8 mouse cellular contexts compared by ENCODE assay signal in the genomic region with DNA sequence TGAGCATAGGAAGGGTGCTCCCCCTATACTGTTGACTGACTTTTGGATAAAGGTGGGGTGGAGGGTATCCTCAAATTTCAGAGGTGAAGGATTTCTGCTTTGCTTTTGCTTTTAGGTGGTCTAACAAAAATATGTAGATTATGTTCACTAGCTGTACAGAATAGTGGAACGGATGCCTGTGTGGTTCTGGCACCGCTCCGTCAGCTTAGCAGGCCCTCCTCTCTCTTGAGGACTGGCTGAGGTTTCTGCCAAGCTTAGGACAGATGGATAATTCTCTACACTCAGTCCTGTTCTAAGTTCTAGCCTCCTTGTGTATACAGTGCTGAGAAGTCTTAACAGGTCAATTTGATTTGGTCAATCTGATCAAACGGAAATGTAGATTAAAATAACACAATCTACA. TPM values are rescaled to one million over a fixed set of nuclear protein-coding genes. Genes with fewer than 3 reads are reported as not detected.
DNase-seq lines count a peak whose midpoint lies in the region; ATAC-seq and TF ChIP-seq lines count a peak whose summit lies in the region.

No protein-coding gene starts in this region.

- peak overlapping the region; percentile 56 for H3K4me3 ChIP-seq in lung, embryonic 14.5 days (ENCODE audit: low read depth, low read length)
- H3K4me3 ChIP-seq in cortical plate, adult 2 months (ENCODE audit: insufficient read depth, low read length), result peak overlapping the region; percentile 66
- peak overlapping the region; percentile 47 for H3K4me3 ChIP-seq in hindbrain, embryonic 15.5 days
- peak overlapping the region; percentile 51 for H3K4me3 ChIP-seq in neural tube, embryonic 12.5 days

- TF ChIP-seq CTCF in lung, embryonic 14.5 days (IDR thresholded peaks at IDR 0.05; ENCODE audit: low read depth), result no peak
- TF ChIP-seq CTCF in cortical plate, adult 2 months (IDR thresholded peaks at IDR 0.05; ENCODE audit: extremely low read depth, insufficient read depth, low read length), result no peak

- peak overlapping the region; percentile 86 for H3K4me2 ChIP-seq in lung, embryonic 14.5 days
- peak overlapping the region; percentile 76 for H3K4me2 ChIP-seq in hindbrain, embryonic 15.5 days
- H3K4me2 ChIP-seq in neural tube, embryonic 12.5 days (replicated peaks), result peak overlapping the region; percentile 85

- peaks cover 1% of the 10 kb centered on the region; the same call in 1 of the 2 replicates for H3K27me3 ChIP-seq in lung, embryonic 14.5 days (ENCODE audit: insufficient read depth, low read length)
- H3K27me3 ChIP-seq in hindbrain, embryonic 15.5 days, result no peaks in the 10 kb centered on the region
- no peaks in the 10 kb centered on the region for H3K27me3 ChIP-seq in neural tube, embryonic 12.5 days (replicated peaks)

- no peak for ATAC-seq in lung, embryonic 14.5 days (ENCODE audit: insufficient read depth)
- no peak for ATAC-seq in hindbrain, embryonic 15.5 days (ENCODE audit: low FRiP score, low read depth)
- ATAC-seq in neural tube, embryonic 12.5 days (ENCODE audit: low FRiP score, low read depth), result no peak

- peak overlapping the region; percentile 50; the same call in 1 of the 2 replicates for H3K27ac ChIP-seq in lung, embryonic 14.5 days (ENCODE audit: low read depth)
- no peak overlapping the region for H3K27ac ChIP-seq in cortical plate, adult 2 months (ENCODE audit: insufficient read depth, low read length)
- H3K27ac ChIP-seq in hindbrain, embryonic 15.5 days (replicated peaks), result peak overlapping the region; percentile 80; the same call in 1 of the 2 replicates
- H3K27ac ChIP-seq in neural tube, embryonic 12.5 days, result no peak overlapping the region

- no peak for DNase-seq in lung, embryonic 14.5 days
- no peak for DNase-seq in lung, adult 18-20 months
- no peak for DNase-seq in natural killer cell, adult 2 months (ENCODE audit: low spot score in 2 of 2)
- DNase-seq in urinary bladder, postnatal 10 days (ENCODE audit: low spot score), result no peak
- DNase-seq in adrenal gland, adult 18-20 months (ENCODE audit: low spot score in 2 of 2), result no peak

- peak overlapping the region; percentile 62 for H3K9ac ChIP-seq in lung, embryonic 14.5 days
- peak overlapping the region; percentile 38 for H3K9ac ChIP-seq in hindbrain, embryonic 15.5 days
- no peak overlapping the region for H3K9ac ChIP-seq in neural tube, embryonic 12.5 days

- H3K36me3 ChIP-seq in lung, embryonic 14.5 days (ENCODE audit: insufficient read depth), result peaks cover 34% of the 10 kb centered on the region
- peaks cover 17% of the 10 kb centered on the region for H3K36me3 ChIP-seq in hindbrain, embryonic 15.5 days
- H3K36me3 ChIP-seq in neural tube, embryonic 12.5 days, result peaks cover 34% of the 10 kb centered on the region

- TF ChIP-seq POLR2A in cortical plate, adult 2 months (IDR thresholded peaks at IDR 0.05; ENCODE audit: extremely low read depth, insufficient read depth, low read length), result no peak

- H3K9me3 ChIP-seq in lung, embryonic 14.5 days (ENCODE audit: low read depth, low read length), result no peaks in the 10 kb centered on the region
- no peaks in the 10 kb centered on the region for H3K9me3 ChIP-seq in hindbrain, embryonic 15.5 days
- no peaks in the 10 kb centered on the region for H3K9me3 ChIP-seq in neural tube, embryonic 12.5 days

- H3K4me1 ChIP-seq in lung, embryonic 14.5 days (ENCODE audit: insufficient read depth), result peaks cover under 1% of the 10 kb centered on the region; the same call in 1 of the 2 replicates
- peaks cover 6% of the 10 kb centered on the region for H3K4me1 ChIP-seq in cortical plate, adult 2 months (ENCODE audit: control insufficient read depth, insufficient read depth, low read length)
- peaks cover 25% of the 10 kb centered on the region for H3K4me1 ChIP-seq in hindbrain, embryonic 15.5 days (replicated peaks)
- H3K4me1 ChIP-seq in neural tube, embryonic 12.5 days, result peaks cover 5% of the 10 kb centered on the region; the same call in 1 of the 2 replicates

- 62% methylated on average over 4 of the region's 4 CpGs for WGBS in lung, embryonic 14.5 days
- 53% methylated on average over 4 of the region's 4 CpGs for WGBS in hindbrain, embryonic 15.5 days
- WGBS in neural tube, embryonic 12.5 days, result 70% methylated on average over 4 of the region's 4 CpGs

RNA-seq across cellular contexts. Expression of gene Cgref1, which starts 5.1 kb away (rescaled TPM):
- 2.3 and 2.6 TPM in 2 replicates for polyA plus RNA-seq in lung, embryonic 14.5 days (2014; fragmentation: Nextera tagmentation; extraction: Ambion mirVana)
- 25.2 and 26.3 TPM in 2 replicates for polyA plus RNA-seq in cortical plate, adult 2 months (2012; rRNA removed)
- 67.3 and 68.4 TPM in 2 replicates for polyA plus RNA-seq in hindbrain, embryonic 15.5 days (2015; fragmentation: Nextera tagmentation; extraction: Ambion mirVana)
- polyA plus RNA-seq in neural tube, embryonic 12.5 days (2016; fragmentation: Nextera tagmentation; extraction: Ambion mirVana), result 15.9 and 17.7 TPM in 2 replicates
- total RNA-seq in adrenal gland, adult 18-20 months (2021), result 1 to 10 TPM; 1.0 to 1.9 TPM

RNA-seq across cellular contexts. Expression of gene Preb, which starts 9.7 kb away (rescaled TPM):
- 79.8 and 99.6 TPM in 2 replicates for polyA plus RNA-seq in lung, embryonic 14.5 days (2014; fragmentation: Nextera tagmentation; extraction: Ambion mirVana)
- 183 and 209 TPM in 2 replicates for polyA plus RNA-seq in cortical plate, adult 2 months (2012; rRNA removed)
- 103 and 124 TPM in 2 replicates for polyA plus RNA-seq in hindbrain, embryonic 15.5 days (2015; fragmentation: Nextera tagmentation; extraction: Ambion mirVana)
- 128 and 130 TPM in 2 replicates for polyA plus RNA-seq in neural tube, embryonic 12.5 days (2016; fragmentation: Nextera tagmentation; extraction: Ambion mirVana)
- total RNA-seq in adrenal gland, adult 18-20 months (2021), result 100 to 1,000 TPM; 146 to 149 TPM

RNA-seq across cellular contexts. Expression of gene Tcf23, which starts 18.0 kb away (rescaled TPM):
- polyA plus RNA-seq in lung, embryonic 14.5 days (2014; fragmentation: Nextera tagmentation; extraction: Ambion mirVana), result 0.16 and 0.25 TPM in 2 replicates
- polyA plus RNA-seq in cortical plate, adult 2 months (2012; rRNA removed), result 0.23 and 0.30 TPM in 2 replicates
- polyA plus RNA-seq in hindbrain, embryonic 15.5 days (2015; fragmentation: Nextera tagmentation; extraction: Ambion mirVana), result not detected in 2 replicates
- not detected in 2 replicates for polyA plus RNA-seq in neural tube, embryonic 12.5 days (2016; fragmentation: Nextera tagmentation; extraction: Ambion mirVana)
- 1 to 10 TPM; 1.3 to 2.4 TPM for total RNA-seq in adrenal gland, adult 18-20 months (2021)

RNA-seq across cellular contexts. Expression of gene Khk, which starts 29.2 kb away (rescaled TPM):
- polyA plus RNA-seq in lung, embryonic 14.5 days (2014; fragmentation: Nextera tagmentation; extraction: Ambion mirVana), result 13.0 and 15.0 TPM in 2 replicates
- polyA plus RNA-seq in cortical plate, adult 2 months (2012; rRNA removed), result 24.9 and 29.0 TPM in 2 replicates
- polyA plus RNA-seq in hindbrain, embryonic 15.5 days (2015; fragmentation: Nextera tagmentation; extraction: Ambion mirVana), result 9.9 and 10.7 TPM in 2 replicates
- 6.7 and 8.6 TPM in 2 replicates for polyA plus RNA-seq in neural tube, embryonic 12.5 days (2016; fragmentation: Nextera tagmentation; extraction: Ambion mirVana)
- total RNA-seq in adrenal gland, adult 18-20 months (2021), result 10 to 100 TPM; 58.3 to 59.0 TPM

RNA-seq across cellular contexts. Expression of gene Emilin1, which starts 37.2 kb away (rescaled TPM):
- 162 and 185 TPM in 2 replicates for polyA plus RNA-seq in lung, embryonic 14.5 days (2014; fragmentation: Nextera tagmentation; extraction: Ambion mirVana)
- 2.7 and 3.1 TPM in 2 replicates for polyA plus RNA-seq in cortical plate, adult 2 months (2012; rRNA removed)
- polyA plus RNA-seq in hindbrain, embryonic 15.5 days (2015; fragmentation: Nextera tagmentation; extraction: Ambion mirVana), result 17.0 and 17.5 TPM in 2 replicates
- 63.7 and 75.3 TPM in 2 replicates for polyA plus RNA-seq in neural tube, embryonic 12.5 days (2016; fragmentation: Nextera tagmentation; extraction: Ambion mirVana)
- 10 to 100 TPM; 36.3 to 38.9 TPM for total RNA-seq in adrenal gland, adult 18-20 months (2021)

Comparison
In these comparisons a context has a peak if more than half of its experiments do, and no peak if none do; other contexts are left out.
1. H3K27ac ChIP-seq: peak in lung, embryonic 14.5 days (single experiment) and hindbrain, embryonic 15.5 days (single experiment); none in cortical plate, adult 2 months (single experiment) and neural tube, embryonic 12.5 days (single experiment).
2. Peak in every context shown above with its lines, with median percentiles within 50 percentile points of each other: H3K4me2 ChIP-seq and H3K4me3 ChIP-seq.